Mouse (Mus musculus) liver, adult 2 months (tissue): ENCODE data around the gene Pkib. TPM values are rescaled to one million over a fixed set of nuclear protein-coding genes. Genes with fewer than 3 reads are reported as not detected.

ENCODE experiments used
- DNase-seq: peaks from one replicate; pipeline ENCODE4 v3.0.0-alpha.2; 2011; ENCODE audit warnings: low read depth, low spot score; ENCODE audit errors: extremely low read depth
- H3K27ac ChIP-seq: fragments of 200-500 bp; replicated peaks from 2 replicates; pipeline ENCODE4 v1.5.1; 2012; ENCODE audit warnings: low read depth, mild to moderate bottlenecking, control low read depth, inconsistent platforms, low read length; ENCODE audit not compliant: insufficient read depth
- H3K27me3 ChIP-seq: fragments of 200-500 bp; 2 replicates; pipeline ENCODE4 v1.6.1; 2012; ENCODE audit warnings: mild to moderate bottlenecking, moderate library complexity, low read length, inconsistent platforms; ENCODE audit not compliant: control insufficient read depth, insufficient read depth
- H3K36me3 ChIP-seq: fragments of 200-500 bp; 2 replicates; pipeline ENCODE4 v1.6.1; 2012; ENCODE audit warnings: low read length, inconsistent platforms; ENCODE audit not compliant: control insufficient read depth, insufficient read depth
- H3K4me1 ChIP-seq: fragments of 200-500 bp; 2 replicates; pipeline ENCODE4 v1.6.1; 2011; ENCODE audit warnings: low read length; ENCODE audit not compliant: control insufficient read depth, insufficient read depth
- H3K4me3 ChIP-seq: fragments of 200-500 bp; 2 replicates; pipeline ENCODE4 v1.5.1; 2011; ENCODE audit warnings: low read depth, mild to moderate bottlenecking, control low read depth, low read length, moderate library complexity; ENCODE audit not compliant: insufficient read depth
- H3K79me2 ChIP-seq: fragments of 200-500 bp; 2 replicates; pipeline ENCODE4 v1.6.1; 2012; ENCODE audit warnings: inconsistent platforms, mild to moderate bottlenecking, low read length, moderate library complexity; ENCODE audit not compliant: control insufficient read depth, insufficient read depth
- H3K9ac ChIP-seq: fragments of 200-500 bp; 2 replicates; pipeline ENCODE4 v1.6.1; 2012; ENCODE audit warnings: low read depth, mild to moderate bottlenecking, control low read depth, inconsistent platforms, low read length
- CTCF ChIP-seq: fragments of 200-500 bp; IDR thresholded peaks from 2 replicates; pipeline ENCODE4 v1.5.1; 2011; ENCODE audit warnings: low read depth, low read length, control low read depth
- POLR2A ChIP-seq: fragments of 200-500 bp; IDR thresholded peaks from 2 replicates; pipeline ENCODE4 v1.6.1; 2011; ENCODE audit warnings: low read length, control low read depth; ENCODE audit not compliant: insufficient read depth; ENCODE audit errors: extremely low read depth
- WGBS: fragments of 180-500 bp; shearing (Covaris S2); methylation state at CpG from one replicate; pipeline ENCODE4 v1.1.7; 2018; 5-methylcytosine and 5-hydroxymethylcytosine counted together
- polyA plus RNA-seq: library from polyadenylated mRNA; depleted of rRNA; stranded (reverse); fragments of >200 nt; gene quantifications from 2 replicates; pipeline ENCODE4 v1.2.3, GENCODE M21; 2012
- total RNA-seq: library from RNA; depleted of rRNA; stranded (reverse); fragments of >200 nt; gene quantifications from 2 replicates; pipeline ENCODE4 v1.2.3, GENCODE M21; 2014

Gene Pkib
- total and polyA plus RNA-seq, 2 experiments: 0.09 to 0.46 TPM

DNA sequence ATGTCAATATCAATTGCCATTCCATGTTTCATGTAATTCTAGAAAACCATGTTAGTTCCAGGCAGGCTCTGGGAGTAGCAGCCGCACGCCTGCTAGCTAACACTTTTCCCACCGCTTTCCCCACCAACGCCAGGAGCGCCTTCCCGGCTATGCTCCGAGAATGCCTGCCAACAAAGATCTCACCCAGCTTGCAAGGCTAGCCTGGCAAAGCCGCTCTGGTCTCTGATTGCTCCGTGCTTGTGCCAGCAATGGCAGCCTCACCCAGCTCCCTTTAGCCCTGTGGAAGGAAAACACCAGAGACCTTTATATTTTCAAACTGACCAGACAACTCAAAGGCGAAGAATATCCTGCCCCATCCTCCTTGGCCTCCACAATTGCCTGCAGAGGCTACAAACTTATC, 8.5 kb upstream of the Pkib start:
- H3K4me3 ChIP-seq: no peak overlapping the region
- no peak for TF ChIP-seq CTCF
- TF ChIP-seq POLR2A: no peak
- H3K4me1 ChIP-seq: no peaks in the 10 kb centered on the region
- H3K36me3 ChIP-seq: no peaks in the 10 kb centered on the region
- no peaks in the 10 kb centered on the region for H3K27me3 ChIP-seq
- no peak for DNase-seq
- WGBS: 87% methylated on average over 10 of the region's 10 CpGs
- H3K27ac ChIP-seq: no peak overlapping the region
- H3K9ac ChIP-seq: no peak overlapping the region
- H3K79me2 ChIP-seq: no peaks in the 10 kb centered on the region

DNA sequence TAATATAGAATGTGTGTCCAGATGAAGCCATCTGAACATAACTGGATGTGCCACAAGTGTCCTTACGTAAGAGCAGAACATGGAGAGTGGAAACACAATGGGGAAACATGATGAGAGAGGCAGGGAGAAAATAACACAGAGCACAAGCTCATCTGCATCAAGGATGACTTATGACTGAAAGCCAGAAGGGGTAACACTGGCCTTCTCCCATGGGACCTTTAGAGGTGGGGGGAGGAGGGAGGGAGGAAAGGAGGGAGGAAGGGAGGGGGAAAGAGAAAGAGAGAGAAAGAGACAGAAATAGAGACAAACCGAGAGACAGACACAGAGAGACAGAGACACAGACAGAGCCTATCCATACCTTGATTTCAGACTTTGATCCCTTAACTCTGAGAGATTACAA, 4.0 kb upstream of the Pkib start:
- no peak overlapping the region for H3K27ac ChIP-seq
- no peak for DNase-seq
- no peak overlapping the region for H3K9ac ChIP-seq
- no peaks in the 10 kb centered on the region for H3K4me1 ChIP-seq
- WGBS: 81% methylated on average over 2 of the region's 2 CpGs
- H3K79me2 ChIP-seq: no peaks in the 10 kb centered on the region
- TF ChIP-seq CTCF: no peak
- TF ChIP-seq POLR2A: no peak
- no peak overlapping the region for H3K4me3 ChIP-seq
- H3K27me3 ChIP-seq: peaks cover 15% of the 10 kb centered on the region
- no peaks in the 10 kb centered on the region for H3K36me3 ChIP-seq

GRCm38 (mm10) chr10:57630557-57630956, 1.2 kb upstream of the Pkib start:
- H3K9ac ChIP-seq: no peak overlapping the region
- TF ChIP-seq POLR2A (no peak), CTCF (no peak)
- WGBS: 100% methylated on average over 2 of the region's 2 CpGs

DNA sequence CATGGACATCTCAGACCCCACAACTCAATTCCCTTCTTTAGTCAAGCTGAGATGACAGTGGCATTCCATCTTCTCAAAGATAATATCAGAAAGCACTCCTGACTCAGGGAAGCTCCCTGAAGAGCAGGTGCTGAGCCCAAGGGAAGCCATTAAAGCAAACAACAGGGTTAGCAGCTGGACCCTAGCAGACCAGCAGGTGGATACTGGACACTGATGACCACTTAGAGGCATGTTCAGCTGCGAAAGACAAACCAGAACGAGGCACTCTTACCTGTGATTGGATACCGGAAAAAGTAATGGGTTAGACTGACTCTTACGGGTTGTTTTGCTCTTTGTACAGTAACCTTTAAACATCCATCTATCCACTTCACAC, 1.1 kb downstream of the Pkib start:
- H3K9ac ChIP-seq: no peak overlapping the region
- H3K36me3 ChIP-seq: no peaks in the 10 kb centered on the region
- H3K4me3 ChIP-seq: no peak overlapping the region
- H3K79me2 ChIP-seq: no peaks in the 10 kb centered on the region
- 82% methylated on average over 4 of the region's 4 CpGs for WGBS
- peaks cover 17% of the 10 kb centered on the region for H3K27me3 ChIP-seq
- TF ChIP-seq POLR2A: no peak
- no peak for TF ChIP-seq CTCF
- no peak overlapping the region for H3K27ac ChIP-seq
- DNase-seq: no peak
- no peaks in the 10 kb centered on the region for H3K4me1 ChIP-seq

More at GRCm38 (mm10) chr10:57630557-57630956, 1.2 kb upstream of the Pkib start:
- DNase-seq: no peak
- no peak overlapping the region for H3K4me3 ChIP-seq
- H3K4me1 ChIP-seq: no peaks in the 10 kb centered on the region
- no peaks in the 10 kb centered on the region for H3K79me2 ChIP-seq
- no peaks in the 10 kb centered on the region for H3K36me3 ChIP-seq
- H3K27me3 ChIP-seq: peaks cover 17% of the 10 kb centered on the region
- no peak overlapping the region for H3K27ac ChIP-seq

DNA sequence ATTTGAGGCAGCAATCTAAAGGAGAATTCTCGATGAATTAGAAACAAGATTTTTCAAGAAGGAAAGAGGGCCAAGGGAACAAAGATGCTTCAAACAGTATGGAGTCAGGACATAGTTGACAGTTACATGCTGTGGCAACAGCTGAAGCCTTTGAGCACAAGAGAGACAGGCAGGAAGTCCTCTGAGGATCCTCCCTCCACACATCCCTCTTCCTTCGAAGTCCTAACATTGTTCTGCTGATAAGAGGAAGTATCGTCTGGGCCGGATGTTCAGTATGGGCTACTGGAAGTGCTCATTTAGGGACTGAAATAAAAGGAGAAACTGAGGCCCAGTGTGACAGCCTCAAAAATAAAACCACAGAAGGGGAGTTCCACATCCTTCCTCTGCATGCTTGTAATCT, 5.2 kb downstream of the Pkib start:
- peak; percentile 7 for DNase-seq

DNA sequence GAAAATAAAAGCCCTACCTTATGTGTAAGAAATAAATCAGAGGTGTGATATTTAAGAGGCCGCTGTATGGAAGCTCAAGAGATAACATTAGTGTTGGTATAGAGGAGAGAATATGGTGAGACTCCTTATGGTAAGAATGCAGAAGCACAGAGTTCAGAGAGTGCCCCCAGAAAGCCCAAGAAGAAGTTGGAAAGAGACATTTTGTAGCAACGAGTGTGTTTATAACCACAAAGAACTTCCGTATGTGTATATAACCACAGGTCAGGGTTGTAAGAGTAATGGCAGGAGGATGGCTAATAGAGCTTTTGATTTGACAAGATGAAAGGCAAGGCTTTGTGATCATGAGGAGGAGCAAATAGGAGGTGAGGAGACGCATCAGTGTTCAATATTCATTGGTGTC, 6.5 kb downstream of the Pkib start:
- H3K79me2 ChIP-seq: no peaks in the 10 kb centered on the region
- H3K4me1 ChIP-seq: no peaks in the 10 kb centered on the region
- 83% methylated on average over 4 of the region's 4 CpGs for WGBS
- H3K27ac ChIP-seq: no peak overlapping the region
- no peak for TF ChIP-seq POLR2A
- TF ChIP-seq CTCF: no peak
- no peak for DNase-seq
- no peaks in the 10 kb centered on the region for H3K27me3 ChIP-seq
- no peak overlapping the region for H3K4me3 ChIP-seq
- no peak overlapping the region for H3K9ac ChIP-seq
- no peaks in the 10 kb centered on the region for H3K36me3 ChIP-seq

More for the DNA sequence above, 5.2 kb downstream of the Pkib start:
- 56% methylated on average over 4 of the region's 4 CpGs for whole genome bisulfite sequencing
- Histone ChIP-seq H3K27me3 (peaks cover 9% of the 10 kb centered on the region), H3K79me2 (no peaks in the 10 kb centered on the region), H3K4me3 (no peak overlapping the region), H3K36me3 (no peaks in the 10 kb centered on the region), H3K4me1 (no peaks in the 10 kb centered on the region), H3K27ac (no peak overlapping the region), H3K9ac (no peak overlapping the region)
- TF ChIP-seq POLR2A (no peak), CTCF (no peak)
